Mouse (Mus musculus) small intestine, adult 2 months (tissue): Measurements from ENCODE around the gene Shisa8. TPM values are rescaled to one million over a fixed set of nuclear protein-coding genes. Genes with fewer than 3 reads are reported as not detected.

ENCODE experiments used
- H3K27ac ChIP-seq: fragments of 200-500 bp; 2 replicates; pipeline ENCODE4 v1.5.1; 2012; ENCODE audit warnings: low read depth, low read length, control low read depth, inconsistent platforms; ENCODE audit not compliant: insufficient read depth
- H3K27me3 ChIP-seq: fragments of 200-500 bp; 2 replicates; pipeline ENCODE4 v1.6.1; 2012; ENCODE audit warnings: mild to moderate bottlenecking, moderate library complexity, low read length, inconsistent platforms; ENCODE audit not compliant: control insufficient read depth, insufficient read depth
- H3K36me3 ChIP-seq: fragments of 200-500 bp; 2 replicates; pipeline ENCODE4 v1.6.1; 2012; ENCODE audit warnings: mild to moderate bottlenecking, low read length, control low read depth, inconsistent platforms; ENCODE audit not compliant: control insufficient read depth, insufficient read depth
- H3K4me1 ChIP-seq: fragments of 200-500 bp; 2 replicates; pipeline ENCODE4 v1.6.1; 2012; ENCODE audit warnings: low read length, inconsistent platforms, mixed read lengths; ENCODE audit not compliant: control insufficient read depth, insufficient read depth, insufficient read length
- H3K4me3 ChIP-seq: fragments of 200-500 bp; 2 replicates; pipeline ENCODE4 v1.5.1; 2012; ENCODE audit warnings: low read depth, mild to moderate bottlenecking, control low read depth, inconsistent platforms, low read length, moderate library complexity
- CTCF ChIP-seq: fragments of 200-500 bp; IDR thresholded peaks from 2 replicates; pipeline ENCODE4 v1.5.1; 2012; ENCODE audit warnings: low read depth, mild to moderate bottlenecking, control low read depth, inconsistent platforms, low read length, moderate library complexity, mixed read lengths; ENCODE audit not compliant: insufficient replicate concordance, insufficient read length; ENCODE audit errors: extremely low read depth
- POLR2A ChIP-seq: fragments of 200-500 bp; IDR thresholded peaks from 2 replicates; pipeline ENCODE4 v1.6.1; 2012; ENCODE audit warnings: low read depth, mild to moderate bottlenecking, control low read depth, inconsistent platforms, low read length, moderate library complexity
- WGBS: fragments of 180-500 bp; shearing (Covaris S2); methylation state at CpG from one replicate; pipeline ENCODE4 v1.1.7; 2018; 5-methylcytosine and 5-hydroxymethylcytosine counted together
- polyA plus RNA-seq: library from polyadenylated mRNA; depleted of rRNA; stranded (reverse); fragments of >200 nt; gene quantifications from 2 replicates; pipeline ENCODE4 v1.2.3, GENCODE M21; 2012

The Shisa8 gene
- polyA plus RNA-seq, 1 experiment, result 2.6 TPM

DNA sequence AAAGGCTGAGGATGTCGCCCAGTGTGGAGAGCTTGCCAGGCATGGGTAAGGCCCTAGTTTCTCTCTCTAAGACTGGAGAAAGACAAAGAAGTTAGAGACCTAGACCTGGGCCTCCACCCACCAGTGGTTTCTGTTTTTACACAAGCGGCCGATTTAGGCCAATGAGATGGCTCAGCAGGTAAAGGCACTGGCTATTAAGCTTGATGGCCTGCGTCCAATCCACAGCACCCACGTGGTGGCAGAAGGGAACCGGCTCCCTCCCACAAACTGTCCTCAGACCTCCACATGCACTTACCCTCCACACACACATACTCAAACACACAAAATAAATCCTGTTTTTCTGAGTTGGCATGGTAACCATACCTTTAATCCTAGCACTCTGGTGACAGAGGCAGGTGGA, 10.5 kb downstream of the Shisa8 start:
- no peak overlapping the region for H3K4me3 ChIP-seq
- peaks cover 81% of the 10 kb centered on the region for H3K36me3 ChIP-seq
- 86% methylated on average over 6 of the region's 6 CpGs for WGBS
- TF ChIP-seq CTCF (no peak), POLR2A (no peak)
- no peaks in the 10 kb centered on the region for H3K27me3 ChIP-seq
- no peak overlapping the region for H3K27ac ChIP-seq
- no peaks in the 10 kb centered on the region for H3K4me1 ChIP-seq

DNA sequence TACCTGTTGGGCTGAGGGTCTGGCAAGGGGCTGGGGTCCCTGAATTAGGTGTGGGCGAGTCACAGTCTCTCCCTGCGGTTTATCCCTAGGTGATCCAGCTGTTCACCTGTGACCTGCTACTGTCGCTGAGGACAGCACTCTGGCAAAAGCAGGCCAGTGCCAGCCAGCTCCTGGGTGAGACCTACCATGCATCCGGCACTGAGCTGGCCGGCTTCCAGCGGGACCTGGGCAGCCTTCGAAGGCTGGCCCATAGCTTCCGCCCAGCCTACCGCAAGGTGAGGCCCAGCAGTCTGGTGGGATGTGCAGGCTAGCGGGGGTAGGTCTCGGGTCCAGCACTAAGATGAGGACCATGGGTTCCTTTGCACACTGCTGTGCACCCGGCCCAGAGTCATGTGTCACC, 13.1 kb downstream of the Shisa8 start:
- Histone ChIP-seq H3K27me3 (no peaks in the 10 kb centered on the region), H3K4me1 (no peaks in the 10 kb centered on the region), H3K36me3 (peaks cover 88% of the 10 kb centered on the region), H3K4me3 (no peak overlapping the region), H3K27ac (no peak overlapping the region)
- WGBS, result 87% methylated on average over 12 of the region's 12 CpGs
- TF ChIP-seq CTCF (no peak), POLR2A (no peak)

DNA sequence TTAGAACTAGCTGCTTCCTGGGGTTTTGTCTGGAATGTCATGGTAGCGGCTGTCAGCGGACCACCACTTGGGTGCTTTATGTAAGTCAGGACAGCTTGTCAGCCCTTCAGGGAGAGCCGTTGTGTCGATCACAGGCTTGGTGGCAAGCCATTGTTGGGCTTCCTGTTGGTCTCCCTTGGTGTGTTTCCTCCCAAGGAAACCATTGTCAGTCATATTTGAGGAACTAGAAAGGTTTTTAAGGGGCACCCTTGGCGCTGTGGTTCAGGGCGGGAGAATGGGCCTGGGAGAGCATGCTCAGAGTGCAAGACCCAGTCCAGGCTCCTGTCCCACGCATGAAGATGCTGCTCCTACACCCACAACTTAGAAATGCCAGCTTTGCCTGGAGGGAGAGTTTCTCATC, 14.3 kb downstream of the Shisa8 start:
- no peak overlapping the region for H3K27ac ChIP-seq

DNA sequence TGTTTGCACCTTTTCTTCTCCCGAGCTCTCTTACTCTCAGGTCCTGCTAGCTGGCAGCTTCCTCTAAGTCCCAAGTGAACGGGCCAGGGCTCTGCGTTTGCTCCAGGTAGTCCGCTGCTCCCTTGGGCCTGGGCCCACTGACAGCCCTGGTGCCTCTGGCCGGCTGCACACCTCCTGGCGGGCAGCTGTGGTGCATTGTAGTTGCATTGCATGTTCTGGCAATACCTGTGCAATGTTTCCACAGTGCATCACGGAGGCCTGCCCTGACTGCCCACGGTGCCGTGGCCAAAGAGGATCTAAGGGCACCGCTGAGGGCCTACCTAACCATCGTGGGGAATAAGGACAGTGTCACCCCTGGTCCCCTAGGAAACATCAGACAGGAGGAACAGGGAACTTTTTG, 14.7 kb downstream of the Shisa8 start:
- 90% methylated on average over 11 of the region's 11 CpGs for WGBS
- TF ChIP-seq CTCF, result no peak
- no peak for TF ChIP-seq POLR2A

More for the DNA sequence above, 14.3 kb downstream of the Shisa8 start:
- Histone ChIP-seq H3K4me1 (no peaks in the 10 kb centered on the region), H3K4me3 (no peak overlapping the region), H3K36me3 (peaks cover 90% of the 10 kb centered on the region), H3K27me3 (no peaks in the 10 kb centered on the region)
- WGBS, result 75% methylated on average over 7 of the region's 7 CpGs
- no peak for TF ChIP-seq POLR2A
- TF ChIP-seq CTCF, result no peak

DNA sequence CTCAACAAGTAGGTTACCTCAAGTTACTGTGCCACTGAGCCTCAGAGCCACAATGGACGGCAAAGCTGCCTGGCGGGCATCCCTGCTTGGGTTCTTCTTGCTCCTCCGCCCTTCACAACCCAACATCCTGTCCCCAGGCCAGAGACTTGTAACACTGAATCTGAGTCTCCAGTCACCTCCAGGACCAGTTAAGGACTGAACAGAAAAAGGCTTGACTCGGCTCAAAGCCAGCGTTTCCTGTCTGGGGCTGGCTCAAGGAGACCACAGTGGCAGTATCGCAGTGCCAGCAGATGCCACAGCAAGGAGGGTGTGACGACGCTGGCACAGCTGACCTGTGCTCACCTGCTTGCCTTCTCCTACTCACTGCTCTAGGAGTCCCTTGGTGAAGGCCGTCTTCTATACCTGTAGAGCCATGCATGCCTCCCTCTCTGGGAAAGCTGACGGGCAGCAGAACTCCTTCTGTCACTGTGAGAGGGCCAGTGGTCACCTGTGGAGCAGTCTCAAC, 15.3 kb downstream of the Shisa8 start:
- Histone ChIP-seq H3K36me3 (peaks cover 89% of the 10 kb centered on the region), H3K4me1 (no peaks in the 10 kb centered on the region), H3K27ac (no peak overlapping the region), H3K27me3 (no peaks in the 10 kb centered on the region), H3K4me3 (no peak overlapping the region)
- TF ChIP-seq POLR2A (no peak), CTCF (no peak)
- 90% methylated on average over 10 of the region's 10 CpGs for WGBS

More for the DNA sequence above, 14.7 kb downstream of the Shisa8 start:
- Histone ChIP-seq H3K27ac (no peak overlapping the region), H3K27me3 (no peaks in the 10 kb centered on the region), H3K4me3 (no peak overlapping the region), H3K4me1 (no peaks in the 10 kb centered on the region), H3K36me3 (peaks cover 90% of the 10 kb centered on the region)

DNA sequence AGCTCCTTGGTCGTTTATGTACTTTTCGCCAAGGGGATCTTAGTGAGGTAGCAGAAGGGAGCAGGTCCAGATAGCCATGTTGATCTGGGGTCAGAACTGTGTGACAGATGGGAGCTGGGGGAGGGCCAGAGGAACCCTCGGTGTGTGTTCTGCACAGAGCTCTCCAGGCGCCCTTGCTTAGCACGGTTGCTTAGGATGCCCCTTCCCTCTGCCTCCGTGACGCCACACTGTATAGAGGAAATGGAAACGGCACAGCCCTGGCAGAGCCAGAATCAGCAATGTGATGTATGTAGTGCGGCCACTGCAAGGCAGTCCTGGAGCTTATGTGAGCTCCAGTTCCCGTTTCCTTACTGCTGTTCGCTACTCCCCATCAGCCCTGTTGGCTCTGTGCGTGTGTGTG, 16.3 kb downstream of the Shisa8 start:
- WGBS, result 83% methylated on average over 12 of the region's 12 CpGs
- Histone ChIP-seq H3K27me3 (no peaks in the 10 kb centered on the region), H3K27ac (no peak overlapping the region), H3K4me1 (no peaks in the 10 kb centered on the region), H3K4me3 (no peak overlapping the region), H3K36me3 (peaks cover 90% of the 10 kb centered on the region)
- no peak for TF ChIP-seq CTCF
- no peak for TF ChIP-seq POLR2A

DNA sequence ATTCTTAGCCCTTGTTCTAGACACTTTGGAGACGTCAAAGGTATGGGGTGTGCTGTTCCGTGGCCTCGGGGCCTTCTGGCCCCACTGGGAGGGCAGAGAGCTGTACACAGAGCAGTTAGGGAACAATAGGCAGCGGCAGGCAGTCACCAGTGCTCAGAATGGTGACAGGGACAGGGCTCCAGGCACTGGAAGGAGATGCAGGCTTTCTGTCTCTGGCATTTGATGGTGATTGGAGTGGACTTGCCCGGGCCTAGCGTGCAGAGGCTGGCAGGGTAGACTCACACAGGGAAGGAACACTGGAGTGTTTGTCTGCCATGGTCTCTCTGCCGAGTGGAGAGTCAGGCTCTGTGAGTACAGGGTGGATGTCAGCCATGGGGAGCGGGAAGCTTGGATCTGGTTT, 20.0 kb downstream of the Shisa8 start:
- 87% methylated on average over 8 of the region's 8 CpGs for WGBS
- no peaks in the 10 kb centered on the region for H3K27me3 ChIP-seq
- no peaks in the 10 kb centered on the region for H3K4me1 ChIP-seq
- peaks cover 80% of the 10 kb centered on the region for H3K36me3 ChIP-seq
- H3K27ac ChIP-seq, result no peak overlapping the region
- TF ChIP-seq CTCF, result no peak
- TF ChIP-seq POLR2A, result no peak
- no peak overlapping the region for H3K4me3 ChIP-seq

DNA sequence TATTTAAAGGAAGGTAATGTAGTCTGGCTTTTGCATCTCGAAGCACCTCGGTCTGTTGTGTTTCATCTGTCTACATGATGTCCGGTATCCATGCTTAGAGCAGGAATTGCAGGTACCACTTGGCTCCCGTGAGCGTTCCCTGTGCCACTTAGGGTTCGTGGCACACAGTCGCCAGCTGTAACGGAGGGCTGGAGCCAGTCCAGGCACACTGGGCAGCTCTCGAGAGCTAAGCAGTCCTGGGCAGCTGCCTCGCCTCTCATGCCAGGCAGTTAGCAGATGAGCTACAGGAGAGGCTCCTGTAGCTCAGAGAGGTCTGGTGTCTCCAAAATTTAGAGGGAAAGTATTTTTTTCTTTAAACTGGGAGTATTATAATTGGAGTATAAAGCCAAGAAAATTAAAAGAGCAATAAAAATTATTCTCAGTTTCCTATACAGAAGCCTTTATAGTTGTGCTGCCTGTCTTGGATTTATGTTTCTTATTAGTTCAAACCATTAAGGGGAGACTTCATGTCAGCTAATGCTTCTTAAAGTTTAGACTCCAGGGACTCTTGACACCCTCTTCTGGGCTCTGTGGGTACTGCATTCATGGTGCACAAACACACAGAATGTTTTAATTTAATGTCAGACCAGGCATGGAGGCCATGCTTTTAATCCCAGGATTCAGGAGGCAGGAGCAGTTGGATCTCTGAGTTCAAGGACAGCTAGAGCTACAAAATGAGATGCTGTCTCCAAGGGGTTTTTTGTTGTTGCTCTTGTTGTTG, 24.0 kb downstream of the Shisa8 start:
- H3K36me3 ChIP-seq, result peaks cover 80% of the 10 kb centered on the region
- no peak for TF ChIP-seq POLR2A
- TF ChIP-seq CTCF, result no peak
- 89% methylated on average over 10 of the region's 10 CpGs for WGBS

More for the DNA sequence above, 24.0 kb downstream of the Shisa8 start:
- Histone ChIP-seq H3K4me3 (no peak overlapping the region), H3K27me3 (no peaks in the 10 kb centered on the region), H3K4me1 (no peaks in the 10 kb centered on the region), H3K27ac (no peak overlapping the region)
